Mouse (Mus musculus) CH12.LX (cell line): ENCODE measurements around the gene Slc16a5.

Experiments used
- CTCF ChIP-seq, 2 experiments: IDR thresholded peaks in 1 of 2; conservative IDR thresholded peaks in 1 of 2; 2 replicates each; pipeline ENCODE4 v1.5.1; 2011 to 2012; ENCODE audit warnings: low read depth in 2 of 2, low read length in 2 of 2, improper control_type of control experiment in 1 of 2, inconsistent platforms in 1 of 2, mild to moderate bottlenecking in 1 of 2, moderate library complexity in 1 of 2
- EP300 ChIP-seq: IDR thresholded peaks from 2 replicates; pipeline ENCODE4 v1.6.1; 2011; ENCODE audit warnings: low read length, improper control_type of control experiment
- POLR2A ChIP-seq: IDR thresholded peaks from 2 replicates; pipeline ENCODE4 v1.6.1; 2011; ENCODE audit warnings: low read depth, mild to moderate bottlenecking, improper control_type of control experiment, low read length
- ZKSCAN1 ChIP-seq: IDR thresholded peaks from 2 replicates; pipeline ENCODE4 v1.6.1; 2012; ENCODE audit warnings: low read depth, inconsistent platforms, low read length, improper control_type of control experiment, borderline replicate concordance

DNA sequence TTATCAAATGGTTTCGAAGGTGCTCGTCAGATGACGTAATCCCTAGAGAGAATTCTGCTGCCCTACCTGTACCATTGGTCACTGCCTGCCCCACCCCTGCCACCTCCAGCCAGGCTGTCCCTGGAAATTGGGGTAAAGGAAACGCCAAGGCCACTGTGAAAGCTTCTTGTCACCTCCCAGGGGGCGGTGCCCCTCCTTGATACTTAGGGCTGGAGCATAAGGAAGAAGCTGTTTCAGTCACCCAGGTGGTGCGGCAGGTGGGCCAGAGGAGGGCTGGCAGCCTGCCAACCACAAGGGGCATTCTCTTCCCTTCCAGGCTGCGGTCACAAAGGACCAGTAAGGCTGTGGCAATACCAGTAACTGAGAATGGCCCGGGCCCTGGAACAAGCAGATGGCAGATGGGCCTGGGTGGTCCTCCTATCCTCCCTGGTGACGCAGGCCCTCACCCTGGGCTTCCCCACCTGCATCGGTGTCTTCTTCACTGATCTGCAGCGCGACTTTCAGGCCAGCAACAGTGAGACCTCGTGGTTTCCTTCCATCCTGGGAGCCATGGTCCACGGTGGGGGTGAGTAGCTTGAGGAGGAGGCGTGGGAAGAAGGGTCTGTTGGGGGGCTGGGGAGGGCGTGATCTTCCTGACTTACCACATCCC, at the start of gene Slc16a5:
- TF ChIP-seq ZKSCAN1 (no peak), POLR2A (no peak), CTCF (conservative IDR thresholded peaks at IDR 0.05 in 1 of 2, IDR thresholded peaks at IDR 0.05 in 1 of 2; ENCODE audit: low read depth in 2 of 2, low read length in 2 of 2) (no peak), EP300 (no peak)
